Mouse (Mus musculus) liver, embryonic 11.5 days (tissue): ENCODE measurements around the gene Gtpbp10. TPM values are rescaled to one million over a fixed set of nuclear protein-coding genes. Genes with fewer than 3 reads are reported as not detected.
A peak's percentile ranks its signal among the peaks of the same experiment; 100 is the strongest.

ENCODE experiments used
- ATAC-seq: fragments of 200-750 bp; cut with Nextera tagmentation; replicated peaks from 2 replicates; pipeline ENCODE4 v1.8.0; 2017; ENCODE audit warnings: moderate number of reproducible peaks, mild to moderate bottlenecking, moderate TSS enrichment, moderate library complexity; ENCODE audit not compliant: low FRiP score
- DNase-seq: peaks from one replicate; pipeline ENCODE4 v3.0.0-alpha.2; 2017; ENCODE audit warnings: low spot score
- H3K27ac ChIP-seq: fragments of 300-500 bp; sonication (generic); 2 replicates; pipeline ENCODE4 v1.5.1; 2014; ENCODE audit warnings: mild to moderate bottlenecking, low read depth, low read length, control low read depth
- H3K27me3 ChIP-seq: fragments of 300-500 bp; sonication (generic); replicated peaks from 2 replicates; pipeline ENCODE4 v1.6.1; 2014; ENCODE audit warnings: low read length, mixed read lengths; ENCODE audit not compliant: control insufficient read depth, insufficient read depth
- H3K36me3 ChIP-seq: fragments of 300-500 bp; sonication (generic); 2 replicates; pipeline ENCODE4 v1.6.1; 2014; ENCODE audit warnings: mild to moderate bottlenecking, low read length, moderate library complexity, mixed read lengths; ENCODE audit not compliant: control insufficient read depth, insufficient read depth
- H3K4me1 ChIP-seq: fragments of 300-500 bp; sonication (generic); replicated peaks from 2 replicates; pipeline ENCODE4 v1.6.1; 2014; ENCODE audit warnings: low read length, mixed read lengths; ENCODE audit not compliant: control insufficient read depth, insufficient read depth
- H3K4me2 ChIP-seq: fragments of 300-500 bp; sonication (generic); 2 replicates; pipeline ENCODE4 v1.6.1; 2014; ENCODE audit warnings: mild to moderate bottlenecking, control low read depth, moderate library complexity
- H3K4me3 ChIP-seq: fragments of 300-500 bp; sonication (generic); 2 replicates; pipeline ENCODE4 v1.5.1; 2014; ENCODE audit warnings: low read depth, low read length, control low read depth
- H3K9ac ChIP-seq: fragments of 300-500 bp; sonication (generic); 2 replicates; pipeline ENCODE4 v1.6.1; 2014; ENCODE audit warnings: low read depth, low read length, control low read depth
- H3K9me3 ChIP-seq: fragments of 300-500 bp; sonication (generic); 2 replicates; pipeline ENCODE4 v1.6.1; 2016; ENCODE audit warnings: low read length, inconsistent platforms, mixed read lengths; ENCODE audit not compliant: control insufficient read depth
- WGBS: fragments of 180-500 bp; shearing (Covaris S2); extraction: QIAGEN DNeasy Blood & Tissue Kit; methylation state at CpG from one replicate; pipeline ENCODE4 v1.1.7; 2014; 5-methylcytosine and 5-hydroxymethylcytosine counted together
- polyA plus RNA-seq: library from polyadenylated mRNA; unstranded; fragments of >200 nt; fragmentation: Nextera tagmentation; extraction: Ambion mirVana; gene quantifications from 2 replicates; pipeline ENCODE4 v1.2.1, GENCODE M21; 2014

The Gtpbp10 gene
- polyA plus RNA-seq, 1 experiment from 2014 or later, result 24.0 TPM

- 70% methylated on average over 3 of the region's 3 CpGs for WGBS
- ATAC-seq (peak; percentile 57; the same call in 1 of the 2 replicates), DNase-seq (no peak)
- no peaks in the 10 kb centered on the region for H3K9me3 ChIP-seq
- H3K27me3 ChIP-seq, result no peaks in the 10 kb centered on the region
- no peak overlapping the region for H3K27ac ChIP-seq
- no peak overlapping the region for H3K4me3 ChIP-seq
- H3K9ac ChIP-seq, result no peak overlapping the region
- peaks cover 18% of the 10 kb centered on the region for H3K36me3 ChIP-seq
- H3K4me2 ChIP-seq, result no peak overlapping the region
- H3K4me1 ChIP-seq, result no peaks in the 10 kb centered on the region
Measured at GRCm38 (mm10) chr5:5539771-5540170, 19.6 kb downstream of the Gtpbp10 start.

- Histone ChIP-seq H3K27ac (no peak overlapping the region), H3K9ac (no peak overlapping the region), H3K9me3 (no peaks in the 10 kb centered on the region), H3K36me3 (peaks cover 8% of the 10 kb centered on the region), H3K4me1 (no peaks in the 10 kb centered on the region), H3K27me3 (no peaks in the 10 kb centered on the region), H3K4me3 (no peak overlapping the region), H3K4me2 (no peak overlapping the region)
- ATAC-seq (no peak), DNase-seq (no peak)
- WGBS, result 88% methylated on average over 1 of the region's 1 CpGs
Measured at GRCm38 (mm10) chr5:5536131-5536530, 23.2 kb downstream of the Gtpbp10 start.

- DNase-seq, result no peak
- no peaks in the 10 kb centered on the region for H3K4me1 ChIP-seq
- H3K36me3 ChIP-seq, result peaks cover 5% of the 10 kb centered on the region; the same call in 1 of the 2 replicates
- ATAC-seq, result peak; percentile 63
- no peaks in the 10 kb centered on the region for H3K27me3 ChIP-seq
- no peak overlapping the region for H3K27ac ChIP-seq
- H3K9ac ChIP-seq, result no peak overlapping the region
- no peak overlapping the region for H3K4me3 ChIP-seq
- H3K4me2 ChIP-seq, result no peak overlapping the region
- no peaks in the 10 kb centered on the region for H3K9me3 ChIP-seq
- WGBS, result 83% methylated on average over 3 of the region's 3 CpGs
Measured at GRCm38 (mm10) chr5:5533656-5534420, 25.5 kb downstream of the Gtpbp10 start.

GRCm38 (mm10) chr5:5515411-5515810, 43.9 kb downstream of the Gtpbp10 start:
- Histone ChIP-seq H3K4me1 (no peaks in the 10 kb centered on the region), H3K9ac (no peak overlapping the region), H3K4me2 (no peak overlapping the region; the same call in 1 of the 2 replicates), H3K4me3 (no peak overlapping the region), H3K9me3 (no peaks in the 10 kb centered on the region), H3K27me3 (no peaks in the 10 kb centered on the region), H3K36me3 (no peaks in the 10 kb centered on the region), H3K27ac (no peak overlapping the region)
- DNase-seq, result no peak
- no peak for ATAC-seq
- WGBS, result 71% methylated on average over 5 of the region's 5 CpGs

- under 1% methylated on average over 77 of the region's 79 CpGs for WGBS
- DNase-seq (peak; percentile 85), ATAC-seq (peak; percentile 85)
- H3K27me3 ChIP-seq, result no peaks in the 10 kb centered on the region
- H3K4me1 ChIP-seq, result no peaks in the 10 kb centered on the region
- H3K9me3 ChIP-seq, result no peaks in the 10 kb centered on the region
- H3K4me2 ChIP-seq, result peak within 1 kb of the TSS; percentile 85
- no peaks in the 10 kb centered on the region for H3K36me3 ChIP-seq
- peak within 1 kb of the TSS; percentile 27; the same call in 1 of the 2 replicates for H3K27ac ChIP-seq
- peak within 1 kb of the TSS; percentile 55 for H3K4me3 ChIP-seq
- H3K9ac ChIP-seq, result peak within 1 kb of the TSS; percentile 66
Measured at GRCm38 (mm10) chr5:5514196-5515076, 44.9 kb downstream of the Gtpbp10 start, which contains the start of gene Cldn12. Gene Cldn12, minus strand, starts transcription at chr5:5514958.

- H3K9ac ChIP-seq, result no peak overlapping the region
- no peak for ATAC-seq
- 79% methylated on average over 3 of the region's 3 CpGs for WGBS
- no peaks in the 10 kb centered on the region for H3K27me3 ChIP-seq
- no peak overlapping the region for H3K27ac ChIP-seq
- no peak overlapping the region for H3K4me2 ChIP-seq
- no peak for DNase-seq
- no peak overlapping the region for H3K4me3 ChIP-seq
- H3K4me1 ChIP-seq, result no peaks in the 10 kb centered on the region
- H3K36me3 ChIP-seq, result no peaks in the 10 kb centered on the region
- H3K9me3 ChIP-seq, result no peaks in the 10 kb centered on the region
Measured at GRCm38 (mm10) chr5:5511401-5511800, 47.9 kb downstream of the Gtpbp10 start.

GRCm38 (mm10) chr5:5510989-5511388, 48.3 kb downstream of the Gtpbp10 start:
- ATAC-seq, result no peak
- no peak overlapping the region for H3K27ac ChIP-seq
- no peak for DNase-seq
- no peaks in the 10 kb centered on the region for H3K27me3 ChIP-seq
- H3K4me1 ChIP-seq, result no peaks in the 10 kb centered on the region
- no peak overlapping the region for H3K4me2 ChIP-seq
- 77% methylated on average over 5 of the region's 5 CpGs for WGBS
- H3K36me3 ChIP-seq, result no peaks in the 10 kb centered on the region
- no peak overlapping the region for H3K4me3 ChIP-seq
- H3K9ac ChIP-seq, result no peak overlapping the region
- H3K9me3 ChIP-seq, result no peaks in the 10 kb centered on the region

- no peak overlapping the region for H3K9ac ChIP-seq
- no peaks in the 10 kb centered on the region for H3K36me3 ChIP-seq
- no peak for ATAC-seq
- H3K27me3 ChIP-seq, result no peaks in the 10 kb centered on the region
- 88% methylated on average over 10 of the region's 10 CpGs for WGBS
- H3K4me2 ChIP-seq, result no peak overlapping the region
- no peak overlapping the region for H3K4me3 ChIP-seq
- no peak for DNase-seq
- H3K27ac ChIP-seq, result no peak overlapping the region
- H3K9me3 ChIP-seq, result no peaks in the 10 kb centered on the region
- no peaks in the 10 kb centered on the region for H3K4me1 ChIP-seq
Measured at GRCm38 (mm10) chr5:5510304-5510887, 48.9 kb downstream of the Gtpbp10 start.
